Mouse (Mus musculus) erythroblast, embryonic 14.5 days (primary cell): ENCODE measurements around the gene Fbxo40. TPM values are rescaled to one million over a fixed set of nuclear protein-coding genes. Genes with fewer than 3 reads are reported as not detected.

Source experiments
- H3K27me3 ChIP-seq: 2 replicates; pipeline ENCODE4 v1.6.1; 2012; ENCODE audit warnings: inconsistent platforms; ENCODE audit not compliant: control insufficient read depth
- H3K36me3 ChIP-seq: 2 replicates; pipeline ENCODE4 v1.6.1; 2012; ENCODE audit warnings: mild to moderate bottlenecking, inconsistent platforms; ENCODE audit not compliant: control insufficient read depth
- H3K4me1 ChIP-seq: 2 replicates; pipeline ENCODE4 v1.6.1; 2012; ENCODE audit warnings: inconsistent platforms; ENCODE audit not compliant: control insufficient read depth
- H3K4me3 ChIP-seq: replicated peaks from 2 replicates; pipeline ENCODE3; 2012; ENCODE audit warnings: moderate library complexity, mild to moderate bottlenecking, inconsistent platforms
- H3K9me3 ChIP-seq: 2 replicates; pipeline ENCODE4 v1.6.1; 2012; ENCODE audit warnings: low read length, inconsistent platforms, mixed read lengths; ENCODE audit not compliant: control insufficient read depth
- GATA1 ChIP-seq: IDR thresholded peaks from 2 replicates; pipeline ENCODE4 v1.6.1; 2012; ENCODE audit warnings: low read length, inconsistent platforms, mixed read lengths
- TAL1 ChIP-seq: IDR thresholded peaks from 3 replicates; pipeline ENCODE4 v1.6.1; 2012; ENCODE audit warnings: low read length, inconsistent platforms, mixed read lengths
- polyA plus RNA-seq: library from polyadenylated mRNA; stranded (reverse); fragments of >175 nt; gene quantifications from 2 replicates; pipeline ENCODE4 v1.2.3, GENCODE M21; 2012

The Fbxo40 gene
- polyA plus RNA-seq, 1 experiment = not detected

DNA sequence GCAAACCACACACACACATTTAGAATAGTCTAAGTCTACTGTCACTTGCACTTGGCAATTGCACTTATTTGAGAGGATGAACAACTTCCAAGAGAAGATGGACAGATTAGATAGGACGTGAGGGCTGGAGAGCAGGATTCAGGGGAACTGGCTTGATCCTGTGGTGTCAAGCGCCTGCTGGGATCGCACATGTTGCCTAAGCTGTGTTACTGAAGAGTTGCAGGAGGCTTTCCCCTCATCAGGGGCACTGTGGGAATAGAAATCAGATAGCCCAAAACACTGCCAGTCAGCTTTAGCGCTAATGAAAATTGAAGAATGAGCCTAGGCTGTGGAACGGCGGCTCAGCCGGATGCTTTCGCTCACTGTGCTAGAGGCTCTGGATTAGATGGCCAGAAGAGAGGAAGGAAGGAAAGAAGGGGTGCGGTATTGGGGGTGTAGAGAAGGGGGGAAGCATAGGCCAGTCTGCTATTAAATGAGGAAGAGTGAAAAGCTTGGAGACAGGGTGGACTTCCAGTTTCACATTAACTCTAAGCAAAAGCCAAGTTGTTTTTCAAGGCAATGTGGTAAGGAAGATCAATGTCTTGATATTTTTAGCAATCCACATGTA lies 9.2 kb upstream of the Fbxo40 start:
- peaks cover 10% of the 10 kb centered on the region for H3K27me3 ChIP-seq
- TF ChIP-seq TAL1 (no peak), GATA1 (no peak)
- H3K4me3 ChIP-seq = no peak overlapping the region
- H3K9me3 ChIP-seq = no peaks in the 10 kb centered on the region
- H3K4me1 ChIP-seq = no peaks in the 10 kb centered on the region
- H3K36me3 ChIP-seq = no peaks in the 10 kb centered on the region

DNA sequence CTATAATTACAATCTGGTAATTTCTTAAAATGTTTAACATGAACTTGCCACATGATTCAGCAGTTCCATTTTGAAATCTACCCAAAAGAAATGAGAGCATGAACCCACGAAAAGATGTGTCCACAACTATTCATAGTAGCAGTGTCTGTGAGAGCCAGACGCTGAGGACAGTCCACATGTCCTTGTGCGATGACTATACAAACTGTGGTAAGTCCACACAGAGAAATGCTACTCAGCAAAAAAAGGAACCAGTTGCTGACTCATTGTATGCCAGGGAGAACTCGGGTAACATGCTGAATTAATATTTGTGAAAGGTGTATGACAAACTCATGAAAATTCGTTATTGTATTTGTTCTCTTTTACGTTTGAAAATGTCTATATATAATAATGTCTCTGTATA lies 7.4 kb upstream of the Fbxo40 start:
- TF ChIP-seq GATA1 = no peak
- TF ChIP-seq TAL1 = no peak
- Histone ChIP-seq H3K4me3 (no peak overlapping the region), H3K9me3 (no peaks in the 10 kb centered on the region), H3K4me1 (no peaks in the 10 kb centered on the region), H3K27me3 (peaks cover 10% of the 10 kb centered on the region), H3K36me3 (no peaks in the 10 kb centered on the region)

DNA sequence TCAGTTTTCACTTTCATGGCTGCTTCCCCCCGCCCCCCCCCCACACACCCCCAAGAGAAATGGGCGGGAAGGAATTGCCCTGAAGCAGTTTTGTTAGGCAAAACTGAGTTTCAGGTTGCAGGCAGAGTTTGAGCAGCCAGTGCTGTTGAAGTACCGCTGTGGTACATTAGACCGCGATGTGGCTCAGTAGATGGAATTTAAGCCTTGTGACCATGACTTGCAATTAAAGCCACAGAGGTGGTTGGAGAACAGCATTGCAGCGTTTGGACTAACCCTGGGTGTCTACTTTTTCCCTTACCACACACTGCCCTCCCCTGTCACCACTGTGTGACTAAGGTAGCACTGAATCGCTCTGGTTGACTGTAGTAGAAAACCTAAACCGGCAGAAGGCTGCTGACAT lies 774 bp downstream of the Fbxo40 start:
- H3K4me3 ChIP-seq = no peak overlapping the region
- no peaks in the 10 kb centered on the region for H3K27me3 ChIP-seq
- H3K36me3 ChIP-seq = no peaks in the 10 kb centered on the region
- H3K4me1 ChIP-seq = peaks cover 7% of the 10 kb centered on the region
- TF ChIP-seq TAL1 (no peak), GATA1 (no peak)
- H3K9me3 ChIP-seq = no peaks in the 10 kb centered on the region

DNA sequence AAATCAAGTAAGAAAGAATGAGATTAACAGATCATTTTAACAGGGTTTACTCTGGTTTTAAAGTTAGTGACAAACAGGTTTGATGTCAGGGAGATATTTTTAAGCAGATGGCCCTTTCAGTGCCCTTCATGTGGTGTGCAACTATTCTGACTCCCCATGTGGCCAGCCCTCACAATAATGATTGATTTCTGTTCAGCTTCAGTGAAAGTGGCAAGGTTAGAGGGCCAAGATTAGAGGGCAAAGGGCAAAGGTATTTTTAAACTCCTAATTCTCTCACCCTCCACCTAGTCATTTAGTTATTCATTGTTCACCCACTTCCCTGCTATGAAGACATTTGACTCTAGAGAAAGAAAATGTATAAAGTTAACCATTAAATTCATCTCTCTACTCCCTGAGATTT lies 2.2 kb downstream of the Fbxo40 start:
- Histone ChIP-seq H3K27me3 (no peaks in the 10 kb centered on the region), H3K36me3 (no peaks in the 10 kb centered on the region), H3K4me3 (no peak overlapping the region), H3K9me3 (no peaks in the 10 kb centered on the region), H3K4me1 (peaks cover 7% of the 10 kb centered on the region)
- no peak for TF ChIP-seq TAL1
- TF ChIP-seq GATA1 = no peak

DNA sequence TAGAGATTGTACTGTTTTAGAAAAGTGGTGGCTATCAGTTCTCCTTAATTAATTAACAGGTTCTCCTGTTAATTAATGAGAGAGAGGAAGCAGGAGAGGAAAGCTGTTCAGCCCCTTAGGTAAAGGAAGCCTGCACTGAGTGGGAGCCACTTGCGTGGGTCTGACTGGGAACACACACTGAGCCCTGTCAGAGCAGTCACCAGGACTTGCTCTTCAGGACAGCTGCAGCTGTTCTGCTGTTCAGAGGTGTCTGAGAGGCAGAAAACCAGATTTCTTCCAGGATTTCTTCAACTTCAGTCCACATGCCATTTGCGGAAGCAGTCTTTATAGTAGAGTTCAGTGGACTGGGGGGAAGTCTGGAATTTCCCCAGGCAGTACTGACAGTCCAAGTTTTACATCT lies 2.9 kb downstream of the Fbxo40 start:
- Histone ChIP-seq H3K36me3 (no peaks in the 10 kb centered on the region), H3K4me1 (peaks cover 7% of the 10 kb centered on the region), H3K9me3 (no peaks in the 10 kb centered on the region), H3K27me3 (0 out of 2 replicates have a peak, but pooled peaks cover 2% of the 10 kb centered on the region), H3K4me3 (no peak overlapping the region)
- TF ChIP-seq TAL1 = no peak
- TF ChIP-seq GATA1 = no peak

DNA sequence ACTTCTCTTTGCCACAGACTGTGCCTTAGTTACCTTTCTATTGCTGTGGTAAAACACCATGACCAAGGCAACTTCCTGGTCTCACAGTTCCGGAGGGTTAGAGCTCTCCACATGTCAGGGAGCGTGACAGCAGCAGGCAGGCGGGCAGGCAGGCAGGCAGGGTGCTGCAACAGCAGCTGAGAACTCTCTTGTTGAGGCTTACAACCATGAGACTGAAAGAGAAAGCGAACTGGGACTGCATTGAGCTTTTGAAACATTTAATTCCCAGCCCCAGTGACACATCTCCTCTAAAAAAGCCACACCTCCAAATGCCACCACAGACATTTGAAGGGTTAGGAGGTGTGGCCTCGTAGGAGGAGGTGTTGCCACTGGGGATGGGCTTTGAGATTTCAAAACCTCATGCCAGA lies 4.6 kb downstream of the Fbxo40 start:
- no peak for TF ChIP-seq GATA1
- TF ChIP-seq TAL1 = no peak
- Histone ChIP-seq H3K4me3 (peak overlapping the region; percentile 27), H3K4me1 (peaks cover 7% of the 10 kb centered on the region), H3K27me3 (0 out of 2 replicates have a peak, but pooled peaks cover 2% of the 10 kb centered on the region), H3K9me3 (no peaks in the 10 kb centered on the region), H3K36me3 (no peaks in the 10 kb centered on the region)

DNA sequence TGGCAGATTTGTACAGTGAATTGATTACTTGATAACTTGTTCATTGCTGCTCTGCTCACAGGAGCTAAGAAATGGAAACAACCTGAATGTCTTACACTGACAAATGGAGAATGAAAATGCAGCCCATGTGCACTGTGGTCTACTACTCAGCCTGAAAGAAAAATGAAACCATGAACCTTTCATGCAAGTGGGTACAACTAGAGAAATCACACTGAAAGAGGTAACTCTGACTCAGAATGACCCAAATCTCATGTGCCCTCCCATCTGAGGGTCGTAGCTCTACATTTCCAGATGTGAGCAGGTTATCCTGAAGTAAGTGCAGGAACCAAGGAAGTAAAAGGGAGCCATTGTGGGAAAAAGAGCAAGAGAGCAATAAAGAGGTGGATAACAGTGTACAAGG lies 6.5 kb downstream of the Fbxo40 start:
- Histone ChIP-seq H3K4me3 (no peak overlapping the region), H3K9me3 (no peaks in the 10 kb centered on the region), H3K4me1 (peaks cover 7% of the 10 kb centered on the region), H3K27me3 (0 out of 2 replicates have a peak, but pooled peaks cover 2% of the 10 kb centered on the region), H3K36me3 (no peaks in the 10 kb centered on the region)
- no peak for TF ChIP-seq GATA1

DNA sequence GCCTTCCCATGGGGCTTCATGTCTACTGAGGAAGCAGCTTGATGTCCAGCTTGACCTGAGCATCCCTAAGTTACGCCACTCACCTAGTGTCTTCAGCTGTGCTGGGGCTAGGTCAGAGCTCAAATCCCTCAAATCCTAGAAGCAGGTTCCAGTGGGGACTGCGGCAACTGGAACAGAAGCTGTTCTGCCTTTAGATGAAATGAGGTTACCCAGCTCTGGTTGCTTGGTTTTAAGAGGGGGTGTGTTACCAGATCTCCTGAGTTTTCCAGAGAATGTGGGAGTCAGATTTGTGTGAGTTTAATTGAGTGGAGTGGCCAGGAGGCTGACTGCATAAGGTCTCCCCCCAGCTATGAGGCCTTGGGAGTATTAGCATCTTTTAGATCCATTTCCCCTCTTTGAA lies 11.1 kb downstream of the Fbxo40 start:
- Histone ChIP-seq H3K4me1 (no peaks in the 10 kb centered on the region), H3K27me3 (0 out of 2 replicates have a peak, but pooled peaks cover 2% of the 10 kb centered on the region), H3K36me3 (no peaks in the 10 kb centered on the region), H3K4me3 (no peak overlapping the region), H3K9me3 (no peaks in the 10 kb centered on the region)
- TF ChIP-seq GATA1 (no peak), TAL1 (no peak)

DNA sequence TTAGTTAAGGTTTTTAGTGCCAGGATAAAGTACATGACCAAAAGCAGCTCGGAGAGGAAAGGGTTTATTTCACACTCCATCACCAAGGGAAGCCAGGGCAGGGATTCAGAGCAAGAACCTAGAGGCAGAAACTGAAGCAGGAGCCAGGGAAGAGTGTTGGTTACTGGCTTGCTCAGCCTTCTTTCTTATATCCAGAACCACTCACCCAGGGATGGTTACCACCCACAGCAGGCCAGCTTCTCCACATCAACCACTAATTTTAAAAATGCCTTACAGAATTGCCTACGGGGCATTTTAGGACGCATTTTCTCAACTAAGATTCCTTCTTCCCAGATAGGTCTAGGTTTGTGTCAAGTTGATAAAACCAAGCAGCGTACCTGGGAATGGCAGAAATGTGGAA lies 26.9 kb downstream of the Fbxo40 start:
- Histone ChIP-seq H3K4me3 (no peak overlapping the region), H3K9me3 (no peaks in the 10 kb centered on the region), H3K36me3 (no peaks in the 10 kb centered on the region), H3K27me3 (no peaks in the 10 kb centered on the region), H3K4me1 (no peaks in the 10 kb centered on the region)
- TF ChIP-seq TAL1 (no peak), GATA1 (no peak)

DNA sequence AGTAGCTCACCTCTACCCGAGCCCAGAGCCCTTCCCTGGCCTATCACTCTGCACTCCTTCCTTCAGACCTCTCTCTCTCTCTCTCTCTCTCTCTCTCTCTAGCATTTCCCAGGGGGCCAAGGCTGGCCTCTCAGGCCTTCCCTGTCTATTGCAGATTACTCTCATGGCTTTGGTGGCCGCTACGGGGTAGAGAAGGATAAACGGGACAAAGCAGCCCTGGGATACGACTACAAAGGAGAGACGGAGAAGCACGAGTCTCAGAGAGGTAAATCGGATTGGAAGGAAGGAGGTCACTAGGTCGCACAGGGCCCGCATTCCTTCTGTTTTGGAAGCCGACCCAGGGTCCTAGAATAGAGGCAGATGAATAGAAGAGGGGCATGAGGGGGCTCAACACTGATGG lies 35.2 kb downstream of the Fbxo40 start:
- Histone ChIP-seq H3K4me1 (no peaks in the 10 kb centered on the region), H3K27me3 (no peaks in the 10 kb centered on the region), H3K4me3 (no peak overlapping the region), H3K9me3 (no peaks in the 10 kb centered on the region), H3K36me3 (no peaks in the 10 kb centered on the region)
- no peak for TF ChIP-seq TAL1
- no peak for TF ChIP-seq GATA1

DNA sequence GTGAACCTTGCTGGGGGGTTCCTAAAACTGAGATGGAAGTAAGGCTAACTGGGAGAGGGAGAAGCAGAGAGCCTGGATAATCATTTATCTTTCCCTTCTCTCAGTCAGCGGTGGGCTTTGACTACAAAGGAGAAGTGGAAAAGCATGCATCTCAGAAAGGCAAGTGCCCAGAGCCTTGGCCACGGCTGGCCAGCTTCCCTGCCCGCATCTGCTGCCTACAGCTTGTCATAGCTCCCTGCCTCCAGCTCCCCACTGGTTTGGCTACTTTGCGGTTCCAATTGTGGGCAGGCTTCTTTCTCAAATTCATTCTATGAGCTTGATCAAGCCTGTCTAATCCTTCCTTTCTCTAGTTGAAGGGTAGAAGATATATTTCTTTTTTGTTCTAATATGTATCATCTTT lies 39.2 kb downstream of the Fbxo40 start:
- H3K27me3 ChIP-seq = no peaks in the 10 kb centered on the region
- H3K9me3 ChIP-seq = no peaks in the 10 kb centered on the region
- H3K4me3 ChIP-seq = no peak overlapping the region
- no peaks in the 10 kb centered on the region for H3K4me1 ChIP-seq
- TF ChIP-seq TAL1 = no peak
- TF ChIP-seq GATA1 = no peak
- H3K36me3 ChIP-seq = no peaks in the 10 kb centered on the region
